Mouse (Mus musculus) ovary, postnatal 36 days (tissue): ENCODE results near the gene Cox8b.
A peak's percentile ranks its signal among the peaks of the same experiment; 100 is the strongest.

Experiments used
- DNase-seq: peaks from one replicate; pipeline ENCODE4 v3.0.0; 2022; ENCODE audit warnings: low spot score, mixed read lengths

Cox8b gene

DNA sequence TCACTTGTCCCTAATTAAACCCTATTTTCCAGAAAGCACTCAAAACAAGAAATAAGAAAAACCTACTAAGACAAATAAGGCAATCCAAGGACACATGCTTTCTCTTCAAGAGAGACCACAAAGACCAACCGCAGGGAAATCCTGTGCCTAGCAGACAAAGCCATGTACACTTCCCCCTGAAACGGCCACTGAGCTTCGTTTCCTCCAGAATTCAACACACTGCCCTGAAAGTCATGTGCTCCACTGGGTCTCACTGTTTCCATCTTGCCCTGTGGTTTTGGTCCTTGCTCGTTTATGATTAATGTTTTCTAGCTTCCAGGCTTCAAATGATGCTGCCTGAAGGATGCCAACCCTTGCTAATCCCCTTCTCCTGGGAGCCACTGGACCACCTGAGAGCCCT is 26.0 kb downstream of the Cox8b start:
- DNase-seq, result no peak

DNA sequence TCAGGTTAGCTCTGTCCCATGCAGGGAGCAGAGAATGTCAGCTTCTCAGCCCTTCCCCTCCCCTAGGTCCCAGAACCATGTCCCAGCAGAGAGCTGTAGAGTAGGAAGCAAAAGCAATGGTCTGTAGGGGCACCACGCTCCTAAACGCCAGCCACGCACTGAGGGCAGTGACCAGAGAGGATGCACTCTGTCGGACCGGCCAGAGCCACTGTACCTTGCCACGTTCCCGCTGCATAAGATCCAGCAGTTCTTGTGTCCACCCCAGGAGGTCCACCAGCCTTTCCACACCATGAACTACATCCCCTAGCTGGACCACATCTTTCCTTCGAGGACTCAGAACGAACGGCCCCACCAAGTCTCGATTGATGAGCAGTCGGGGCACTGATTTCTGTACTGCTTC is 35.5 kb downstream of the Cox8b start:
- DNase-seq, result no peak

DNA sequence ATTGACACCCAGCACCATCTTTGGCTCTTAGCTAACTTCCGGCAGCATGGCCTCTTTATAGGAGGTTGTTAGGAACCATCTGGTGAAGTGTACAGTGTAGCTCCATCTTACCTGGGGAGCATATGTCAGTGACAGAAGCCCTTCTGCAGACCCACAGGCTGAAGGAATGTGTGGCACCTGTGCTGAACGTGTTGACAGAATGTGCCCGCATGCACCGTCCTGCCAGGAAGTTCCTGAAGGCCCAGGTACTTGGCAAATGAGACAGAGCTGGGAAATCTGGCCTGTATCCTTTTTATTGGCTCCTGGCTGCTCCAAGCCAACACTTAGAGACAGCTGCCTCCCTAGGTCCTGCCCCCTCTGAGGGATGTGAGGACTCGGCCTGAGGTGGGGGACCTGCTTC is 39.5 kb downstream of the Cox8b start:
- no peak for DNase-seq

DNA sequence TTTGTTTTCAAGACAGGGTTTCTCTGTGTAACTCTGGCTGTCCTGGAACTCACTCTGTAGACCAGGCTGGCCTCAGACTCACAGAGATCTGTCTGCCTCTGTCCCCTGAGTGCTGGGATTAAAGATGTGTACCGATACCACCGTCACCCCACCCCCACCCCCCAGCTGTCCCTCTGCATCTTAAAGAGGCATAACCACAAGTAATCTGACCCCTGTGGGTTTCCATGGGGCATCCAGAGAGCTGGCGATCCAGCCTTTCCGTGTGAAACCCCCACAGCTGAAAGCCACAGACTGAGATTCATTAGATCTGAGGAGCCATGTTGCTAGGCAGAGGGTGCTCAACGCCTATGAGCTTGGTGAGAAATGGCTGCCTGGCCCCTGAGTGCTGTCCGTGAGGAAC is 40.2 kb downstream of the Cox8b start:
- no peak for DNase-seq

DNA sequence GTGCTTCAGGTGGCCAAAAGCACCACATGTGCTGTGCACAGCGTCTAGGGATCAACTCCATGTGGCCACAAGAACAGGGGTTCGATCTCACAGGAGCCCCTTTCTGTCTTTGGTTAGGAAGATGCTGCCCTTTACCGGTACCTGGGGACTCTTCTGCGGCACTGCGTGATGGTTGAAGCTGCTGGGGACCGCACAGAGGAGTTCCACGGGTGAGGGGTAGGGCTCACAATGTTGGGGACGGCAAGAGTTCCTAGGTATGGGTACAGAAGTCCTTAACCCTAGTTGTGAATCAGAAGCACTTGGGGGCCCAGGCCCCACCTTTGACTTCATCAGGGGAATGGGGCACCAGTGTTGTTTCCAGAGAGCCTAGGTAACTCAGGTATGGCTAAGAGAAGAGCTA is 41.5 kb downstream of the Cox8b start:
- DNase-seq, result no peak

DNA sequence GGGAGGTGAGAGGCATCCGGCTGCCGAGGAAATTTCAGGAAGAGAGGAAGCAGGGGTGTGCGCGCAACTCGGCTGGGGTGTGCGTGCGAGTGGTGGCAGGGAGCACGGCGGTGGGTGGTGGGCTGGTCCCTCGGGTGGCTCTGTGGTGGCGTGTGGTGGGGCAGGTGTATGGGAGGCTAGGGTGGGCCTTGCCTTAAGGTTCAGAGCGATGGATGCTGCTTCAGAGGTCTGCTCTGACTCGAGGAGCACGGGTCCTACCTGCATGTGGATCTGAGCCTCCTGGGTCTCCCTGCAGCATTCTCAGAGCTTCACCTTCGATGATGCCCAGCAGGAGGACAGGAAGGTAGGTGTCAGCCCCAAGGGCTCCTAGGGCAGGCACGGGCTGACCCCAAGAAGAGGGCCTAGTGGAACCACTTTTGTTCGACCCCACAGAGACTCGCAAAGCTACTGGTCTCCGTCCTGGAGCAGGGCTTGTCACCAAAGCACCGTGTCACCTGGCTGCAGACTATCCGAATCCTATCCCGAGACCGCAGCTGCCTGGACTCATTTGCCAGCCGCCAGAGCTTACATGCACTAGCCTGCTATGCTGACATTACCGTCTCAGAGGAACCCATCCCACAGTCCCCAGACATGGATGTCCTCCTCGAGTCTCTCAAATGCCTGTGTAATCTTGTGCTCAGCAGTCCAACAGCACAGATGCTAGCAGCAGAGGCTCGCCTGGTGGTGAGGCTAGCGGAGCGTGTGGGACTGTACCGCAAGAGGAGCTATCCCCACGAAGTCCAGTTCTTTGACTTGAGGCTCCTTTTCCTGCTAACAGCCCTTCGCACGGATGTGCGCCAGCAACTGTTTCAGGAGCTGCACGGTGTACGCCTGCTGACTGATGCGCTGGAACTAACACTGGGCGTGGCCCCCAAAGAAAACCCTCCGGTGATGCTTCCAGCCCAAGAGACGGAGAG is 42.4 kb downstream of the Cox8b start, which contains the start of gene Bet1l:
Gene Bet1l (minus strand): TSS at position 28 of the 956 bp plus-strand sequence.
- DNase-seq, result no peak

DNA sequence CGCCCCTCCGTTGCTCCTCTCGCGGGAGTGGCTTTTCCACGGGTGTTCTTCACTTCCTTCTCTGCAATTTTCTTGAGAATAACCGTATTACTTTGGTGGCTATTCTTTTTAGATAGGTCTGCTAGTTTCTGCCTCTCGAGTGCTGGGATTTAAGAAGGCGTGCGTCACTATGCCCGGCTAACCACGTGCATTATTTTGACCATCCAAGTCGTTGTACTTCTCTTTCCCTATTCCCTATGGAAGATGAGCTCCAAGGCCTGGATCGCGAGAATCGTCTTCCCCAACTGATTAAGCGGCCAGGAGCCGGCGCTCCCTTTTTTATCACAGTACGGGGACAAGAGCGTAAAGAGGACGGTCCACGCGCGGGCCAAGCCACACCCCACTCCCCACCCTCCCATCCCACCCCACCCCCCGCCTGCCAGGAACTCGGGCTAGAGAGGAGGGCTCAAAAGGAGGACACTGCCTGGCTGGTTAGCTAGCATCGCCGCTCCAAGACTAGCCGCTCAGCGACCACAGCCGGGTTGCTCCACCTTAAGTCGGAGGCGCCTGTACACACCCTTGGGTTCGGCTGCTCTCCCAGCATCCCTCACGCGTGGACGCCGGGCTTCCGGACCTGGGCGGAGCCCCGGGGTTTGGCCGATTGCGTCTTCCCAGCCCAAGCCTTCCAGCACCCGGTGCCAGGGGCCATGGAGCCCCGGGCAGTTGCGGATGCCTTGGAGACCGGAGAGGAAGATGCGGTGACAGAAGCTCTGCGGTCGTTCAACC is 43.3 kb downstream of the Cox8b start, which contains the start of gene Ric8a:
Gene Ric8a (plus strand): TSS at position 173 of the 765 bp plus-strand sequence.
- DNase-seq, result peak; percentile 90

DNA sequence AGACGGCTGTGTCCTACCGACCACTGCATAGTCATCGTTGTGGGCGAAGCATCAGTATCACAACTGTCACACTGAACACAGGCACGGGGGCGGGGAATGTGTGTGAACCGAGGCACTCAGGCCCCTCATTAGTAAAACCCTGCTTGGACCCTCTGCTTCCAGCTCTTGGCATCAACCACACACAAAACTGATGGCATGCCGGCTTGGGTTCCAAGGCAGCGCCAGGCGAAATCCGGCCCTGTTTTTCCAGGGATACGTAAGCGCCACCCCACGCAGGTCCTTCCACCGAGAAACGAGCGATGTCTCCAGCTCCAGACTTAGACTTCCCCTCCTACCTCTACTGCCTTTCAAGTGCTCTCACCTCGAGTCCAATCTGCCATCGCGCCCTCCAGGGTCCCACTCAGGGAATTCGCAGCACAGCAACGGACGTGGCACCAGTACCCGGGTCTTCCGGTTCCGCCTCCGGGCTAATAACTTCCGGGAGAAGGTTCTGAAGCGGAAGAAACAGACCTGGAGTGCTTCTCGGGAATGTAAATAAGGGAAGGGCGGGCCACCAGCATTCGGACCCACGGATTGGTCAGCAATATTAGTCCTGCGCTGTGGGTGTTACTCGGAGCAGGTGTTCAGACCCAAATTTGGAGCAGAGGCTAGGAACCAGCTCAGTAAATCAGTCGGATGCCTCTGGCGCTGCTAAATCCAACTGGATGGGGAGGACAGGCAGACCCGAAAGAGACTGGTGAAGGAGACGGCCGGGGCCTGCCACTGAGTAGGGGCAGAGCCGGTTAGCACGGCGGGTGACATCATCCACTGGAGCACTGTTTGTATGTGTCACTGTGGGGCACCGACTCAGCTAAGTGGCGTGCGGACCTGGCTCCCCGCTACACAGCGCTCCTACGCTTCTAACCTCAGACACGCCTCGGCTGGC is 44.1 kb downstream of the Cox8b start, which contains the start of gene Gm45785:
Gene Gm45785 (minus strand): TSS at position 472 of the 925 bp plus-strand sequence.
- DNase-seq, result peak; percentile 80

DNA sequence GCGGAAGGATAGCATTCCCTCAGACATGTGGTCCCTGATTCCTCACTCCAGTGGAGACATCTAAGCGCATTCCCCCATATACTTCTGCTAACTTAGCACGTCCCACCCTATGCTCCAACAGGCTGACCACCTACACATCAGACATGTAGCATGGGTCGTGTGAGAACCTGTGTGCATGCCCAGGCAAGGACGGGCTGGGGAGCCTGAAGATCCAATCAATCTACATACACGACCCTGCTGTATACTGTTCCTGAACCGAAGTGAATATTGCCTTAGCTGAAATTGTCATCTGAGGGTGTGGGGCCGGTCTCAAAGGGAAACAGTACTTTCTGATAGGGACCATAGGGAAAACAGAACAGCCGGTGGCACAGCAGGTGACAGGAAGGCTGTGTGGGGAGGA is 45.1 kb downstream of the Cox8b start:
- DNase-seq, result no peak

DNA sequence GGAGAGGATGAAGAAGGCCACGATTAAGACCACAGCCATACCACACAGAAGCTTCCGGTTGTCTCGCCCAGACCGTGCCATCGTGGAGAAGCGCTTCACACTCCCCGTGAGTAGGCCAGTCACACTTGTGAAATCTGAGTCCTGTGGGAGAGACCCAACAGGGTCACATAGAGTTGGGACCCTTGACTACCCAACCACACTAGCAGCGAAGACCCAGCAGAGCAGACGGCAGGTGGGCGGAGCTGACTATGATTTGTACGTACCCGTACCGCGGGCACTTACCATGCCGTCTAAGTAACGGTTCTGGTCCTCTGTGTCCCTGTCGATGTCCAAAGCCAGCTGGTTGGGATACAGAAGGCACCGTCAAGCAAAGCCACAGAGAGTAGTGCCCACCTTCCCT is 45.8 kb downstream of the Cox8b start:
- no peak for DNase-seq

DNA sequence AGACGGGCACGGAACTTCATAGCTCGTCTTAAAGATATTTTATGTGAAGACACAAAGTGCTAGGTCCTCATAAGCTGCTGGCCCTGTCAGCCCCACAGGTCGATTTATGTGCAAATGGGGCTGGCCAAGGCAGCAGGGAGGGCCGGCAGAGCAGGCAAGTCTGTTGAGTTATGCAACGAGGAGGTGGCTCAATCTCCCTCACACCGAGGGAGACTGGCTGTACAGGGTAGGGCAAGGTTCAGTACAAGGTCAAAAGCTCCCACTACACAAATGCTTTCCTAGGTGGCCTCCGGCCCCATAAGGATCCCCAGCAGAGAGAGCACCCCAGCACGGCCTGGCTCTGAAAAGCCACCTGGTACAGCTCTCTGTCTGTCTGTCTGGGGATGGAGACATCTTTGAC is 46.9 kb downstream of the Cox8b start:
- DNase-seq, result no peak

DNA sequence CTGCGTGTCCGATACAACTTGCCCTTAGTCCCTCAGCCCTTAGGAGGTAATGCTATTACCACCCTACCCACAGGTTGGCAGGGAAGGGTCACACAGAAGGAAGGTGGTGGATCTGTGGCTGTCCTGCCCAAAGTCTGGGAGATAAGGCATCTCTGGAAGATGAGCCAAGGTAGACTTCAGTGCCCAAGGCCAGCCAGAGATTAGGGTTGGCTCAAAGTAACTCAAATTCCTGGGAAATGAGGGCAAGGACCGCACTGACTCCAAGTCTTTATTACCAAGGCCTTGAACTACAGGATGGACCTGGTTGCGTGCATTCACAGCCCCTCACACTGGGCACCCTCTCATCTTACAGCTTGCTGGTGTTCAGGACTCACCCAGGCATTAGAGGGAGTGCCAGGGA is 48.3 kb downstream of the Cox8b start:
- no peak for DNase-seq
